Mouse (Mus musculus): ENCODE results near the gene Cntfr.

Gene Cntfr

GRCm38 (mm10) chr4:41615661-41616599, 81.0 kb downstream of the Cntfr start:
- DNase-seq (ENCODE audit: low spot score in 2 of 2), result peak; percentile 75 to 90

GRCm38 (mm10) chr4:41614156-41614555, 82.7 kb downstream of the Cntfr start:
- DNase-seq (ENCODE audit: low spot score in 2 of 2), result peak; percentile 64 to 84

GRCm38 (mm10) chr4:41612166-41612565, 84.7 kb downstream of the Cntfr start:
- DNase-seq (ENCODE audit: low spot score in 2 of 2), result no peak

- no peak for DNase-seq (ENCODE audit: low spot score in 2 of 2)
These were observed 86.3 kb downstream of the Cntfr start for GRCm38 (mm10) chr4:41610594-41610980.

- no peak for DNase-seq (ENCODE audit: low spot score in 2 of 2)
These were observed 87.0 kb downstream of the Cntfr start for GRCm38 (mm10) chr4:41609681-41610593.

All from frontal cortex, postnatal 10 days (tissue).